Mouse (Mus musculus) right cerebral cortex, postnatal 10 days (tissue): ENCODE results near the gene Lamb3.
A peak's percentile ranks its signal among the peaks of the same experiment; 100 is the strongest.

Experiments used
- DNase-seq, 2 experiments: peaks; one replicate each; pipeline ENCODE4 v3.0.0; 2021; ENCODE audit warnings: low spot score in 2 of 2

Lamb3 gene

DNA sequence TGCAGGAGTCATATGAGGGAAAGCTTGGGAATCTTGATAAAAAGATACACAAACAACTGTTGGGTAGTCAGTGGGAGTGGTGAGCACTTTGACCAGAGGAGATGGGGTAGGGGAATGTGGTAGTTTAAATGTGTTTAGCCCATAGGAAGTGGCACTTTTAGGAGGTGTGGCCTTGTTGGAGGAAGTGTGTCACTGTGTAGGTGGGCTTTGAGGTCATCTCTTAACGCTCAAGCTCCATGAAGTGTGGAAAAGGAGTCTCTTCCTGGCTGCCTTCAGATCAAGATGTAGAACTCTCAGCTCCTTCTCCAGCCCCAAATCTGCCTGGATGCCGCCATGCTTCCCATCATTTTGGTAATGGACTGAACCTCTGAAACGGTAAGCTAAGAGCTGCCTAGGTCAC, at the start of gene Lamb3:
Gene Lamb3 (plus strand): TSS at position 197 of the 400 bp plus-strand sequence.
- no peak for DNase-seq

DNA sequence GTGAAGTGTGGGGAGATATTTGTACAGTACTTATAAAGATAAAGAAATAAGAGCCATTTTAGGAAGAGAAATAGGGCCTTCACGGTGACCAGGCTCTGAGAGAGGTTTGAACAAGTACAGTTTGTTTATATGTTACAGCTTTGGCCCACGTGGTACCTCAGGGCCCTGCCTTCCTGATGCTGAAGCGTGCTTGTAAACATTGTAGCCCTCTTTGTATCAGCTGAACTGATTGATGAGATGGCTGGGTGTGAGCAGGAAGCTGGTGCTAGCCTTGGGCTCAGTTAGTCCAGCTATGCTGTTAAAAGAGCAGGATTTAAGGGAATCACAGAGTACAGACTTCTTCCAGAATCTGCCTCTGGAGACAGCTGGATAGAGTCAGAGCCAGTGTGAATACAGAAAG, 48.3 kb upstream of the Lamb3 start:
- DNase-seq: no peak

DNA sequence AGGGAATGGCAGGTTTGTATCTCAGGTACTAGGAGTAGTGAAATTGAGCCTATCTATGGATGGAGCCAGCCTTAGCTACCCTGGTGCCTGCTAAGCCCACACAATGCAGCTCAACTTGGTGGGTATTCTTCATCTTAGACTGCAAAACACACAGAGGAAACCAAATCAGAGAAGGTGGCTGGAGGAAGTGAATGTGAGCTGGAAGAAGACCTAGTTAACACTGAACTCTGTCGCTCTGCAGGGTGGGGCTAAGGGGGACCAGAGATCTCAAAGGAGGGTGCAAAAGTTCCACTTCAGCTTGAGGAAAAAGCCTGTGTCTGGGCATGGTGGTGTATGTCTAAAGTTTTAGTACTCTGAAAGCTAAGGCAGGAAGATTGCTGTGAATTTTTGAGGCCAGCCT, 47.9 kb upstream of the Lamb3 start:
- DNase-seq: no peak

DNA sequence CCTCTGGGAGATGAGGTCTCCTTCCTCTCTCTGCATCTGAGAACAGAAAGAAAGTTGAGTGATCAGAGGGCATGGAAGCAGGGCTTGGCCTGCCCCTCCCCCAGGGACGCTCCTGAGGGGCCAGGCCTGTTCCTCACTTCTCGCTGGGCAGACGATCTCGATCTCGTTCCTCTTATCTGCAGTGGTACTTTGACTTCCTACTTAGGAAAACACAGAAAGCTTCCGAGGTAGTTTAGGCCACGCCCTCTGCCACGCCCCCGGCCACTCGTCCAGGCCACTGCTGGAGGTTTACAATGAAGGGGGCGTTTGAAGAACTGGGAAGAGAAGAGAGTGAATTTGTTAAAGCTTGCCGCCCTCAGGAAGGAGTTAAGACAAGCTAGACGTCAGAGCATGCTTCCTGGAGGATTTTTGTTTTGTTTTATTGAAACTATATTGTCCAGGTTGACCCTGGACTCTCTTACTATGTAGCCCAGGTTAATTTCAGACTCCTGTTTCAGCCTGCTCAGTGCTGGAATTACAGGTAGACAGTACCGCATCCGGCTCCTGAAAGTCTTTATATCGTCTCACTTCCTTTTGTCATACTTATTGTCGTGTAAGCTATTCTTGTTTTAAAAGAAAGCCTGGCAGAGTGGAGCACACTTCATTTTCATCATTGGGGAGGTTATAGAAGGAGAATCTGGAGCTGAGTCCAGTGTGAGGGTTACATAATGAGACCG, 47.0 kb upstream of the Lamb3 start:
- DNase-seq: peak; percentile 43 to 59

DNA sequence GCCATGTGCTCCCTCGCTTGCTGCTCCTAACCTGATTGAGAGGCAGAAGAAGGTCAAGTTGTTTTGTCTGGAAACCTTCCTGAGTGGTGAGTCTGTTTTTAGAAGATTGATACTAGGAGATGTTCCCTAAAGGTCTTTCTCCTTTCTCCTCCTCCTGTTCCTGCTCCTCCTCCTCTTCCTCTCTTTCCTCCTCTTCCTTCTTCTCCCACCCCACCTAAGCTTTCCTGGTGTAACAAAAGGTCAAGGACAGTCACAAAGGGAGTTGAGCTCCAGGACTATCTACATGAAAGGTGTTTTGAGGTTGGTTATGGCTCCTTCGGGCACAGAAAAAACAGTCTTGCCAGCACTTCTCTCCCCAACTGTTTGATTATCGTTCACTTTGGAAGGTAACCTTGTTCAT, 39.8 kb upstream of the Lamb3 start, which contains the start of gene A130010J15Rik:
Gene A130010J15Rik (plus strand): TSS at position 301 of the 400 bp plus-strand sequence.
- DNase-seq: no peak

DNA sequence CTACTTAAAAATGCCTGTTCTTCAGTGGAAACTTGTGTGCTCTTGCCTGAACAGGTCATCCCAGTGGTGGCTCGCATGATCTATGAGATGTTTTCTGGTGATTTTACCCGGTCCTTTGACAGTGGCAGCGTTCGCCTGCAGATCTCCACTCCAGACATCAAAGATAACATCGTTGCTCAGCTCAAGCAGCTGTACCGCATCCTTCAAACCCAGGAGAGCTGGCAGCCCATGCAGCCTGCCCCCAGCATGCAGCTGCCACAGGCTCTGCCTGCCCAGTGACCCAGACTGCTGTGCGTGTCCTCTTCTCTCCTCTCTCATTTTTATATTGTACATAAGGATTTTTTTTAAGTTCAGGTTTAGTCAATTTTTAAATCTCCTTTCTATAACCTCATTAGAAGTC, 38.3 kb upstream of the Lamb3 start:
- DNase-seq: no peak

DNA sequence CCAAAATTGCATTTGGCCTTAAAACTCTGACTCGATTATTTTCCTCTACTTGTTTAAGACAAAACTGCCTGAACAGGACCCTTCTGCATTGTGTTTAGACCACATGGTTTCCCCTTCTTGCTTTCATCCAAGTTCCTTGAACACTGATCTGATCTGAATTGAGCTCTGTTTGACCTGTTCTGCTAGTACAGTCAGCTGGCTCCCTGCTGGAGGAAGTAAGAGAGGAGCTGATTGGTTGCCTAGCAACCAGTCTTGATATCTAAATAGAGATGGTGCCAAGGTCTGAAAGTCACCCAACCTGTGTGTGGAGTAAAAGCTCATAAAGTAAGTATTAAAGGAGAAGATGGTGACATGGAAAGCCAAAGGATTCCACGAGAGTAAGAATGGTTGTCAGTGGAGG, 37.6 kb upstream of the Lamb3 start:
- DNase-seq: no peak

DNA sequence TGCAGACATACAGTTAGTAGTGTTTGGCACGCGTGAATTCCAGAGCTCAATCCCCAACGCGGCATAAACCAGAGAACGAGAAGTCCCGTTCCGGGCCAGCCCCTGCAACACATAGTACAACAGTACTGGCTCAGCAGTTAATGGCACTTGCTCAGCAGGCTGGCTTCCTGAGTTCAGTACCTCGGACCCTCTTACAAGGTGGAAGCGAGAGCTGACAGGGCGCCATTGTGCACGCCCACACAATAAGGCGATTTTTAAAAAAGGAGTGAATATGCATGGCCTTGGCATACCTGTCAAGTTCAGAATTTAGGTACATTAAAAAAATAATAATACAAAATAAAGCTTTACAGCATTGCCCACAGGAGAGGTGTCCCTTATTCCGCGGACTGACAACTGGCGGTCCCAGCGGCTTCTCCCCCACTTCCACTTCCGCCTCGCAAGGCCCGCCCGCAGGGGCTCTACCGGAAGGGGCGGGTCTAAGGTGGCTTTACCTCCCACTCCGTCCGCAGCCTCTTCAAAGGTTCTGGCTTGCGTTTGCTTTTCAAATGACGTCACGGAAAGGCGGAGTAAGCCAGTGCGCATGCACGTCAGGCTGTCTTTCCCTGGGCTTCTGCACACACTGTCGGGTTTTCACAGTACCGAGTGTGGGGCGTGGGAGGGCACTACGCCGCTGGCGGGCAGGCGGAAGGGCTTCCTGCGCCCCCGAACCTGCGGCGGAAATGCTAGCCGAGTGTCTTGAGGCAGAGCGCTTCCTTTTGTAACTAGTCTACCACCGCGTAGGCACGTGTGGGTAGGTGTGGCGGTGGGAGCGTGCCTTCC, 34.3 kb upstream of the Lamb3 start:
- DNase-seq: peak; percentile 97 to 98

DNA sequence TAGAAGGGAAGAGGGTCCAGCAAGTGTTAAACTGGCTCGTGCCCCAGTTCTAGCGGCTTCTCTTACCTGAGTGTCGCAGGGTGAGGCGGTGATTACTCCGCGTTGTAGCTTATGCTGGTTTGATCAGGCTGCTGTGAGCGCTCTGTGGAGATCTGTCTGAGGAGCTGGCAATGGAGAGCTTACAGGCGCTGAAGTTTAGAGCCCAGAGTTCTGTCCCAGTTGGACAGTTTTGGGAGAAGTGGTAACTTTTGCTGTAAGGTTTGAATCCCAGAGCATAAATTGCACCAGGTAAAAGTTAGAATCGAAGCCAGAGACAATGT, 33.7 kb upstream of the Lamb3 start:
- DNase-seq: no peak

DNA sequence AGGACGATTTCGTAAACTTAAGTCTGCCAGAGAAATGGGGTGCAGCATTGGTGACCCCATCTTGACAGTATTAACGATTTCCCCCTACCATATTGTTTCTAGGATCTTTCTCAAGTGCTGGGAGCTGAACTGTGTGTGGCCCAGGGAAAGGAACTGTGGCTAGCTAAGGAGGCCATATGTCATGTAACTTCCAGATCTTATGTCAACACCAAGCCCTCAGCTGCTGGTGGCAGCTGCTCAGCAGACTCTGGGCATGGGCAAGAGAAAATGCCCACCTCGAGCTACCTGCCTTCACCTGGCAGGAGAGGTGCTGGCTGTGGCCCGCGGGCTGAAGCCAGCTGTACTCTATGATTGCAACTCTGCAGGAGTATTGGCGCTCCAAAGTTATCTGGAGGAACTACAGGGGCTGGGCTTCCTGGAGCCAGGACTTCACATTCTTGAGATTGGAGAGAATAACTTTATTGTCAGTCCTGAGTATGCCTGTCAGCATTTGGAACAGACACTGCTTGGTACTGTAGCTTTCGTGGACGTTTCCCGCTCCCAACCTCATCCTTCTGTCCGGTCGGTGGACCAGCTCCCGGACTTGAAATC, 33.3 kb upstream of the Lamb3 start:
- no peak for DNase-seq

DNA sequence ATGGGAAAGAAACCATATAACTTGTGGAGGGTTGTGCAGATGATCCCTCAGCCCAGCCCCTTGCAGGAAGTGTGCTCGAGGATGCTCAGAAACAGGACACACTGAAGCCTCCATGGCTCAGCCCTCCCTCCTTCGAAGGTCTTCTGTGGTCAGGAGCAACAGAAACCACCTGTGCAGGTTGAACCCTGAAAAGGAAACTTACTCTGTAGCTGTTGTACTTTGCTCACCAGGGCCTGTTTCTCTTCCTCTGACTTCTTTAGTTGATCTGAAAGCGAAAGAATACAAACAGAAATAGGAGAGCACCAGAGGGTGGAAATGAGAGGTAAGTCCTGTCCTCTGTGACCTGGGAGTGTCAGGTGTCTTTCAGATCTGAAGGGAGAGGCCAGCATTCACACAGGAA, 26.4 kb upstream of the Lamb3 start:
- DNase-seq: no peak

DNA sequence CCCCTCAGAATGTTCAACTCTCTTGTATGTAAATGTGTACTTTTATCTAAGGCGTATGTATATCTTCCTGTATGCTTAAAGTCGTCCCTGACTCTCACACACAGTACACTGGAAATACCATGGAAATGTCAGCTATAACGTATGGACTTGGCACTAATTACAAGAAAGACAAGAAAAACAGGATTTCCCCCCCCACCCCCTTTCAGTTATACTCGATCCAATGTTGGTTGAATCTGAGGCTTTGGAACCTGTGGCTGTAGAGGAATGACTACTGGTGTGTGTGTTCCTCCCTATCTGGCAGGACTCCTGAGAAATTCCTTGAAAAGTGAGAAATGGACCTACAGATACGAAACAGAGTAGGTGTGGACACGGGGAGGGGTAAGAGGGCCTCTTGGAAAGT, 19.2 kb upstream of the Lamb3 start:
- DNase-seq: no peak

DNA sequence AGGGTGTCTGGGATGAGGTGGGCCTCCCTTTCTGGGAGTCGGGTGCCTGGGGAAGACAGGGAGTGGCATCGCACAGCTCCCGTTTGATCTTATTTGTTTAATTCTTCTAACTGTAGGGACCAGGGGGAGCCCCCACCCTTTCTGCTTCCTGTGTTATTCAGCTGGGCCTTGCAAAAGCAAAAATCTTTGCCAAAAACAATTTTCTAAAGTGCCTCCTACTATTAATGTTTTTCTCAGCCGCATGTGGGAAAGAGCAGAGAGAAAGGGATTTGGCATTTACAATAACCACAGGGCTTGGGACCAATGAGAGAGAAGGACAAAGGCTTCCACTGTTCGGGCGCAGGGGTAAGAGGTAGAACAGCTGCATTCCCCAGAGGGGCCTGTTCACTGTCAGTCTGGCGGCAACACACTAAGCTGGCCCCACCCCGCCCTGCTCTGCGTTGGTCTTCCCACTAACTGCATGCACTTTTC, 18.3 kb upstream of the Lamb3 start:
- peak; percentile 47 to 53 for DNase-seq

DNA sequence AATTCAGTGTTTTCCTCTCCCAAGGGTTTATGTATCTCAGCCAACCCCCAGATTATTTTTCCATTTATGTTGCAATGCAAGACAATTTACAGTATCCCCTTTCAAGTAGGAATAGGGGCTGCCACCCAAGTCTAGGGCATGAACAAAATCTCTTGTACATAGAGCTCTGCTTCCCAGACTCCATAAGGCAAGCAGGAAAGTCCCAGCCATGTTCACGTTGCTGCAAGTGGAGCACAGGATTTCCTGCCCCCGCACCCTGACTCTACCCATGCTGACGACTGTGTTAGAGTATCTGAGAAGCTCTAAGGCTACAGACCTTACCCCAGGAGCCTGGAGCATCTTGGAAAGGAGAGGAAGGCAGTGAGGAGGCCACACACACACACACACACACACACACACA, 17.7 kb upstream of the Lamb3 start:
- DNase-seq: no peak

DNA sequence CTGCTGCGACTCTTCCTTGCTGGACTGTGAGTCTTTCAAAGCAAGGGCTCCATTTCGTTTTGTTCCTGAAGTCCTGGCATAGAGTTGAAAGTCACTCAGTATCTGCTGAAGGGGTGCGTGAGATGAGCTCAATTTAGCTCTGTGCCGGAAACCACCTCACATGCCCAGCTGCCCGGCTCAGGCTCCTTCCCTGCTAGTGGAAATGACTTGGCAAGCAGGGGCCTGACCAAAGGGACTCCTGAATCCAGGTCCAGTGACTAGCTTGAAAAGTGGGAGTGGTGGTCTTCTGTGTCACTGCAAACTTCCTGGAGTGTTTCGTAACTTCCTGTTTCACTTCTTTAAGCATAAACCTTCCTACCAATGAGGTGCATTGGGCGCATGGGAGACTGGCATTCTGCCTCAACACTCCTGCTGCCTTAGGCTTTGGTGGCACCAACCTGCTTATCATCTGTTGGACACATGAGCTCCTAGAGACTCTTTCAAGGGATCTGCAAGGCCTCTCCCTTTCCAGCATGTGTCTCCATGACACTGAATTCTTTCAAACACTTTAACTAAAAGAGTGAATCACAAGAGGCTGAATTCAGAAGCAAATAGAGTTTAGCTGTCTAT, 15.7 kb upstream of the Lamb3 start:
- no peak for DNase-seq

DNA sequence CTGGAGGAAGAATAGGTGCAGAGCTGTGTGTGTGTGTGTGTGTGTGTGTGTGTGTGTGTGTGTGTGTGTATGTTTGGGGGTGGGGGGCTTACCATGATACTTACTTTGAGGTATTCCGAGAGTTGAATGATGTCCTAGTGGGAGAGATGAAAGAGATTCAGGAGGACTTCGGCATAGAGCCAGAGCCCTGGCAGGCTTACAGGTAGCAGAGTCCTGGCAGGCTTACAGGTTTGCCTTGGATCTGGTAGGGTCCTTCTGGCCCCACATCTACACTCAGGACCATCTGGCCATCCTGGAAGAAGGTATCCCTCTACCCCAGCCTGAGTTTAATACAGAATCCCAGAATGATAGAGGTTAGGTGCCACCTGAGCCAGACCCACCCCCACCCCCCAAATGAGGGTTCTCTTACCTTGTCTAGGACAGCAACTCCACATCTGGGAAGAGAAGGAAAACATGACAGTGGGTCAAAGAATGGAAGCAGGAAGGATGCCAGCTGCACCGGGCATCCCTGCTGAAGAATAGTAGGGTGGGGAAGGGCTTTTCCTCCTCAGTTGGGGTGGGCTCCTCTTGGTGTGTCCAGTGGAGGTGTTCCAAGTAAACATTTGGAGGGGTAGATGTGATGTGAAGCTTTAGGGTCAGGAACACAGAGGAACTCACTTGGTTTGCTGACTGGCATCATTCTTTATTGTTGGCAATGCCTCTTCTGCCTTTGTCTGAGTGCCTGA, 12.9 kb upstream of the Lamb3 start:
- no peak for DNase-seq

DNA sequence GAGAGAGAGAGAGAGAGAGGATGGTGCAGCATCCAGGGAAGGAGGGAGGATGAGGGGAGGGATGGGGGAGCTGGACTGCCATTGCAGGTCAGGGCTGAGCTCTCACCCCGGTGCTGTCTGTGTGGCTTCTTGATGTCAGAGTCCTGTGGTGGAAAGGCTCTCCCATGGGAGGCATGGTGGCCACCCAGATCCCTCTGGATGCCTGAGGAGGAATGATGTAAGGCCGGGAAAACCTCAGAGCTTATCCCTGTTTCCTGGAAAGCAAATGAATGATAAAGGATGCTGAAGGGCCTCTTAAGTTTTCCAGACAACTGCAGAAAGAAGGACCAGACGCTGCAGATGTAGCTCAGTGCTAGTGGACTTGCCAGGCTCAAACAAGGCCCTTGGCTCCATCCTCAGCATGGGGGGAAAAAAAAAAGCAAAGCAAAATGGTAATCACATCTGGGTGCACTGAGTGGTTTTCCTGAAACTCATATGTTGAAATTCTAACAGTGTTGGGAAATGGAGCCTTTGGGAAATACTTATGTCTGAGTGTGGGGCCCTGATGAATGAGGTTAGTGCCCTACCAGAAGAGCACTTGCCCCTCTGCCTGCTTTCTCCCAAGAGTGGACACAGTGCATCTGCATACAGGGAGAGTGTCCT, 12.2 kb upstream of the Lamb3 start:
- no peak for DNase-seq

DNA sequence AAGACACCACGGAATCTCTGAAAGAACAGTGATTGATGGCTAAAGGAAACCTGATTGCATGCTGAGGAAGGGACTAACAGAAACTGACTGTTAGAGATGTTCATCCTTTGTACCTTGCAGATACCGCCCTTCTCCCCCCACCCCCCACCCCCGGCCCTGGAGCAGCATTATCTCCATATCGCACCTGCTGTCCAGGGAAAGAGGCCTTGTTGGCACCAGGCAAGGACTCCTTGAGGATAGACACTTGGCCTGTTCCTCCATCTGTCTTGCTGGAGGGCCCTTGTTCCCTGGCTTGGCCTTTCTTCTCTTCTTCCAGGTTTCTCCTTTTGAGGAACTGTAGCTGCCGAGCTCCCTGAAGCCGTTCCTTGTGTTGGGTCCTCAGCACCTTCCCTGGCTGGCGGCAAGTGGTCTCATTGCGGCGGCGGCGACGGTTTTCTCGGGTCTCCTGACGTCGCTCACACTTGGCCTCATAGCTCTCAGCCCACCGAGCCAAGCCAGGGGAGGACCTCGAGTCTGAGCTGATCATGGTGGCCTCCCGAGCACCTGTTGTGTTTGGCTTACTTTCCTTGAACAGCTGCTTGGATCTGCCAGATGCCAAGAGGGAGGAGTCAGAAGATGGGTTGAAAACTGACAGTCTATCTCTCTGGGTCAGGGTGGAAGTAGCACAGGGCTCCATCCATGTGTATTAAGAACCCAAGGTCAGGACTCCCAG, 9.8 kb upstream of the Lamb3 start:
- DNase-seq: no peak

DNA sequence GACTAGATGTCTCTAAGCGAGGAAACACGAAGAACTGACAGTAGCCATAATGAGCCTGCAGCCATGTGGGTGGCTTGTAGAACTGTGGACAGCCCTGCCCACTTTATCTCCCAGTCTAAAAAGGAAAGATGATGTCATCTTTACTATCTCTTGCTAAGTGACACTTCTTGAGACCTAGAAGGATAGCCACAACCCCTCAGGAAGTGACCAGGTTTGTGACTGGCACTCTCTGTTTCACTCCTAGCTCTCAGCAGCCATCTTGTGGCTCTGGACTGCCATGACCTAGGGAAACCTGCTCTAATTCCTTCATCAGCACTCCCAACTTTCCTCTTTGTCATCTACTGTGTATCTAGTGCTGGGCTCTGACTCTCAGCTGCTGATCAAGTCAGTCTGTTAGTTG, 9.2 kb upstream of the Lamb3 start:
- DNase-seq: no peak

DNA sequence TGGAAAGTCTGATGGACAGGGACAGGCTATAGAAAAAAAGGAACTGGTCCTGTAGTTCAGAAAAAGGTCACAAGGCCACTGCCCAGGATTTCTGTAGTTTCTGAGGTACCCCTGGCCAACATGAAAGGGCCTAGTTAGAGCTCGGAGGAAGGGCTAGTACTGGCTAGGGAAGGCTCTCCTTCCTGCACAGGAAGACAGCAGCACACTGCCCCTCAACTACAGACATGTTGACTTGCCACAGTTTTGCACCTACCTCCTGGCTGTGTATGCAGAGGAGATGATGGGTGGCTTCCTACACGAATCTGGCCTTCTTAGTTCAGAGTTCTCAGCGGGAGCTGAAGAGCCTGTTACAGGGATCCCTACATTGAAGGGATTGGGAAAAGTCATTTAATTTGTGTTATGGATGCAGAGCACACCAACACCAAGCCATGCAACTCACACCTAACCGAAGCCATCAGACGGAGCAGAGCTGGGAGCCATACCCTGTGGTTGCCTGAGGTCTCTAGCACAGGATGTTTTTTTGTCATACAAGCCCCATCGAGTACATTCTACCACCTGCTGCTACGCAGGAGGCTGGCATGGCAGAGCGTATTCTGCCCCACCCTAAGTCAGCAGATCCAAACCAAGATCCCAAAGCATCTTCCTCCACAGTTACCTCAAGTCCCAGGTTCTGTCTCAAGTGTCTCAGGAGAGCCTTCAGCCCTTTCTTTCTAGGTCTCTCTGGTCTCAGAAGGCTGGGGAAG, 6.7 kb upstream of the Lamb3 start:
- DNase-seq: no peak
